Mouse (Mus musculus) embryonic fibroblast, embryonic 13.5 days (primary cell): ENCODE measurements around the gene Gipr. TPM values are rescaled to one million over a fixed set of nuclear protein-coding genes. Genes with fewer than 3 reads are reported as not detected.

Experiments
- H3K27ac ChIP-seq: 2 replicates; pipeline ENCODE4 v1.5.1; 2012; ENCODE audit warnings: low read length, control low read depth, inconsistent platforms; ENCODE audit not compliant: insufficient read depth
- H3K4me1 ChIP-seq: 2 replicates; pipeline ENCODE4 v1.6.1; 2011; ENCODE audit warnings: low read length; ENCODE audit not compliant: control insufficient read depth, insufficient read depth
- H3K4me3 ChIP-seq: 2 replicates; pipeline ENCODE4 v1.5.1; 2011; ENCODE audit warnings: mild to moderate bottlenecking, control low read depth, low read length; ENCODE audit not compliant: insufficient read depth
- CTCF ChIP-seq: IDR thresholded peaks from 2 replicates; pipeline ENCODE4 v1.5.1; 2011; ENCODE audit warnings: mild to moderate bottlenecking, control low read depth, low read length, moderate library complexity, borderline replicate concordance; ENCODE audit not compliant: insufficient read depth
- POLR2A ChIP-seq: IDR thresholded peaks from 2 replicates; pipeline ENCODE4 v1.6.1; 2011; ENCODE audit warnings: low read depth, mild to moderate bottlenecking, control low read depth, low read length, moderate library complexity
- polyA plus RNA-seq: library from polyadenylated mRNA; stranded (reverse); fragments of >200 nt; gene quantifications from 2 replicates; pipeline ENCODE4 v1.2.4, GENCODE M21; 2011; ENCODE audit warnings: low read depth; ENCODE audit not compliant: missing spikeins, insufficient read length

Gene Gipr
- polyA plus RNA-seq, 1 experiment: not detected

- H3K4me3 ChIP-seq: no peak overlapping the region
- TF ChIP-seq POLR2A: no peak
- no peak for TF ChIP-seq CTCF
- no peak overlapping the region for H3K27ac ChIP-seq
- peaks cover 2% of the 10 kb centered on the region; the same call in 1 of the 2 replicates for H3K4me1 ChIP-seq
Observed at GRCm38 (mm10) chr7:19179936-19180335, 14.0 kb upstream of the Gipr start.

GRCm38 (mm10) chr7:19179173-19179572 lies 13.2 kb upstream of the Gipr start:
- peak; percentile 86 for TF ChIP-seq CTCF
- no peak for TF ChIP-seq POLR2A
- Histone ChIP-seq H3K4me3 (no peak overlapping the region), H3K4me1 (peaks cover 2% of the 10 kb centered on the region; the same call in 1 of the 2 replicates), H3K27ac (no peak overlapping the region)

- H3K4me3 ChIP-seq: peak overlapping the region; percentile 12; the same call in 1 of the 2 replicates
- peaks cover 2% of the 10 kb centered on the region; the same call in 1 of the 2 replicates for H3K4me1 ChIP-seq
- TF ChIP-seq CTCF (peak; percentile 39; the same call in 1 of the 2 replicates), POLR2A (no peak)
- H3K27ac ChIP-seq: no peak overlapping the region
Observed at GRCm38 (mm10) chr7:19178443-19179092, 12.6 kb upstream of the Gipr start.

- Histone ChIP-seq H3K4me1 (peaks cover 2% of the 10 kb centered on the region; the same call in 1 of the 2 replicates), H3K27ac (no peak overlapping the region), H3K4me3 (no peak overlapping the region)
- TF ChIP-seq POLR2A (no peak), CTCF (no peak)
Observed at GRCm38 (mm10) chr7:19178035-19178434, 12.1 kb upstream of the Gipr start.

GRCm38 (mm10) chr7:19177216-19177615 lies 11.3 kb upstream of the Gipr start:
- Histone ChIP-seq H3K27ac (no peak overlapping the region), H3K4me1 (no peaks in the 10 kb centered on the region), H3K4me3 (no peak overlapping the region)
- TF ChIP-seq CTCF: no peak
- TF ChIP-seq POLR2A: no peak

GRCm38 (mm10) chr7:19176516-19176947 lies 10.6 kb upstream of the Gipr start:
- TF ChIP-seq POLR2A (no peak), CTCF (no peak)
- H3K27ac ChIP-seq: no peak overlapping the region
- no peaks in the 10 kb centered on the region for H3K4me1 ChIP-seq
- no peak overlapping the region for H3K4me3 ChIP-seq

- Histone ChIP-seq H3K4me1 (no peaks in the 10 kb centered on the region), H3K4me3 (no peak within 1 kb of the TSS), H3K27ac (no peak within 1 kb of the TSS)
- TF ChIP-seq CTCF: no peak
- TF ChIP-seq POLR2A: no peak
Observed at GRCm38 (mm10) chr7:19175708-19176515, 10.0 kb upstream of the Gipr start, which contains the start of gene Eml2. Gene Eml2, plus strand, starts transcription at chr7:19176421.

- H3K4me3 ChIP-seq: no peak overlapping the region; the same call in 1 of the 2 replicates
- H3K4me1 ChIP-seq: no peaks in the 10 kb centered on the region
- no peak overlapping the region for H3K27ac ChIP-seq
- TF ChIP-seq CTCF (peak; percentile 48; the same call in 1 of the 2 replicates), POLR2A (no peak)
Observed at GRCm38 (mm10) chr7:19172874-19173273, 6.9 kb upstream of the Gipr start.

- TF ChIP-seq CTCF: no peak
- no peak for TF ChIP-seq POLR2A
- no peaks in the 10 kb centered on the region for H3K4me1 ChIP-seq
- H3K27ac ChIP-seq: no peak overlapping the region
- no peak overlapping the region for H3K4me3 ChIP-seq
Observed at GRCm38 (mm10) chr7:19171831-19172230, 5.9 kb upstream of the Gipr start.

GRCm38 (mm10) chr7:19170142-19170541 lies 4.2 kb upstream of the Gipr start:
- Histone ChIP-seq H3K27ac (no peak overlapping the region), H3K4me1 (no peaks in the 10 kb centered on the region), H3K4me3 (no peak overlapping the region)
- no peak for TF ChIP-seq POLR2A
- no peak for TF ChIP-seq CTCF
